Mouse (Mus musculus) thymus, postnatal 10 days (tissue): Measurements from ENCODE around the gene Mrpl45.
"Not testable (repeated sequence)": the region's sequence is repeated elsewhere in the genome, so short reads cannot be mapped to it uniquely, and the experiment has no call there.

Experiments used
- DNase-seq, 2 experiments: peaks; one replicate each; pipeline ENCODE4 v3.0.0; 2021; ENCODE audit warnings: low spot score in 2 of 2

Mrpl45 gene

DNA sequence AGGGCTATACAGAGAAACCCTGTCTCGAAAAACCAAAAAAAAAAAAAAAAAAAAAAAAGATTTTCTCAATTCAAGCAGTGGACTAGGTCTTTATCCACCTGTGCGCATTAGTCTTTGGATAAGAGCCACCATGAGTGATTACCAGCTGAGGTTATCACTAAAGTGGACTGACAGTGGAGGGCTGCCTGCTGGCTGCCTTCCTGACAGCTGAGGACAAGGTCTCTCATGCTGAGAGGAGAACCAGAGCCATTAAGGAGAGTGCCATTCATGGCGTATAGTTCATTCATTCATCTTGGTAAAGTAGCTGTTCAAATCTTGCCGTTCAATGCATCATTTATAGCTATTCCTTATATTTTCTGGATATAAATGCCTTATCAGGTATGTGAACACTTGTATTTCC is 19.0 kb upstream of the Mrpl45 start:
- no peak for DNase-seq

DNA sequence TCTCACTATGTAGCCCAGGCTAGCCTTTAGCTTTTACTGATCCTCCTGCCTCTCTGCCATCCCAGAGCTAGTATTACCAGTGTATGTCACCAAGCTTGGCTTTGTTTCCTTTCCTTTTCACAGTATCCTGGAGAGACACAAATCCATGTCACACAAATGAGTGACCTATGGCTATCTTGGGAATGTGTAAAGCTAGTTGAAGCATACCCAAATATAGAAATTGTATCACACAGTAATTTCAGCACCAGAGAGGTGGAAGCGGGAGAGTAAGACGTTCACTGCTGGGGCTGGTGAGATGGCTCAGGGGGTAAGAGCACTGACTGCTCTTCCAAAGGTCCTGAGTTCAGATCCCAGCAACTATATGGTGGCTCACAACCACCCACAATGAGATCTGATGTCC is 15.6 kb upstream of the Mrpl45 start:
- no peak for DNase-seq

DNA sequence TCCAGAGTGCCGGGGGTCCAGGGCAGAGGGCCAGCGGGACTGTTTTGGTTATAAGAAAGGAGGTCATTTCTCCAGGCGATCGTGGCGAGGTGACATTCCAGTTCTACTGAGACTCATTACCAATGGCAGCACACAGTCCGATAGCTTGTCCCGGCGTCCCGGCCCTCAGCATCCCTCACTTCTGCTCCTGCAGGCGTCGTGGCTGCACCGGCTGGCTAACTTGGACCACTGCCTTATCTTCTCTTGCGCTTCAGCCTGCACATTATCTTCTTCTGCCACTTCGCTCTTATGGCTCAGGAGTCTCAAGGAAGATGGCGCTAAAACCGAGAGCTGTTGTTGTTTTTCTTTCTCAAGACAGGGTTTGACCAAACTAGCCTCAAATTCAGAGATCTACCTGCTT is 14.1 kb upstream of the Mrpl45 start:
- no peak for DNase-seq

DNA sequence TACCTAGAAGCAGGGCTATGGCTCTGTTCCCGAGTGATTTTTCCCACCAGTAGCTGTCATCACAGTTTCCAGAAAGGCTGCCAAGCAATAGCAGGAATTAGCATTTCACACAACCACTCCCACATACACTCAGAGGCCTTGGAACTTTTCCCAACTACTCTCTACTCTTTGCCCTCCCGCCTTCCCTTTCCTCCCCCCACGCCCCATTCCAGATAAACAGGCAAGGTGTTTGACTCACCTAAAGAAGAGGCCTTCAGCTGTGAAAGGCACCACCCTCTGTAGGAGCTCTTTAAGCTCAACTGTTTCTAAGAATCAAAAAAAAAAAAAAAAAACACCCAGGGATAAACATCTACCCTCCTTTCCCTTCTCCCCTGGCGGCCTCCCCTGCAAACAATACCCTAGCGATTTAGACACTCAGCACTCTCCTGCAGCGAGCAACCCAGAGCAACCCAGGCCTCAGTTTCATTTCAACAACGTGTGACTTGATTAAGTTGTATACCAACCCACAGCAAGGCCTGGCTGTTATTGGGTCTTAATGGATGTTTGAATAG is 13.2 kb upstream of the Mrpl45 start:
- DNase-seq = no peak

DNA sequence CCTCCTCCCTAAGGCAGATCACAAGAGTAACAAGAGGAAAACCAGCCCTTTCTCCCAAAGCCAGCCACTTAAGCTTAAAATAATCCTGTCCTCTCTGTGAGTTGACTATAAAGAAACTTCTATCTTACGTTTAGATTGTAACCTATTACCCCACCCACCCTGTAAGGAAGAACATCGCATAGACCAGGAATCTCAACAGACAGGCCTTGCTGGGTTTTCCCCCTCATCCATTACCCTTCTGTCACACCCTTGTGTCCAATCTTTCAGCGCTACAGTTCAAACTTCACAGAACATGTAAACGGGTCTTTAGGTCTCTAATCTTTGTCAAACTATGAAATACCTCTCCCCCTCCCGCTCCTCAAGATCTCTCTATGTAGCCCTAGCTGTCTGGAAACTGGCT is 10.9 kb upstream of the Mrpl45 start:
- DNase-seq = no peak

DNA sequence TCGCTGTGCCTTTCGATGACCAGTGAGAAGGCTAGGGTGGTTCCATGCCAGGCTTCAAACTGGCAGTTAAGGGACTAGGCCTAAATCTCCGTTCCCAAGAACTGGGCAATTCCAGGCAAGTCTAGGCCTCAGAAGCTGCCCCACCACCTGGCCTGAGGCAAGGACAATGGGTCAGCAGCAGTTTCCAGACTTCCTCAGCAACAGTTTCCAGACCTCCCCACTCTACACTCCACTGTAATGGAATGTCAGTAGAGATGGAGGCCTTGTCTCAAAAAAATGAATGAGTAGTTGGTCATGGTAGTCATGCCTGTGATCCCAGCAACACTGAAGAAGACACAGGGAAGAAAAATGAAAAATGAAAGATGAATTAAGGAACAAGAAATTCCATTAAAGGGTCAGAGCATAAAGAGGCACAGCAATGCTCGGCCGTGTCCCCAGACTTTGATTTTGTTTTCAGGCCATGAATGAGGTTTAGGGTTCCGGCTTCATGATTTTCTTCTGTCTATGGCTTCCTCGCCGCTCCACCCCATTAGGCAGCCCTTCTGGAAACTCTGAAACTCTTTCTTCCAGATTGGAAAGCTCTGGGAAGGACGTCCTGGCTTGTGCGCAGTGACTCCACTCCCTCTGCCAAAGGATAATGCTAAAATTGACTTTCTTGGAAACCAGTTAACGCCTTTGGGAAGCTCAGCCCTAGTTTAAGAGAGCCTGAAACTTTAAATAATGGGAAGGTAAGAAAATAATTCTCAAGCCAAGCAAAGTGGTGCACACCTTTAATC is 8.0 kb upstream of the Mrpl45 start:
- DNase-seq = no peak

DNA sequence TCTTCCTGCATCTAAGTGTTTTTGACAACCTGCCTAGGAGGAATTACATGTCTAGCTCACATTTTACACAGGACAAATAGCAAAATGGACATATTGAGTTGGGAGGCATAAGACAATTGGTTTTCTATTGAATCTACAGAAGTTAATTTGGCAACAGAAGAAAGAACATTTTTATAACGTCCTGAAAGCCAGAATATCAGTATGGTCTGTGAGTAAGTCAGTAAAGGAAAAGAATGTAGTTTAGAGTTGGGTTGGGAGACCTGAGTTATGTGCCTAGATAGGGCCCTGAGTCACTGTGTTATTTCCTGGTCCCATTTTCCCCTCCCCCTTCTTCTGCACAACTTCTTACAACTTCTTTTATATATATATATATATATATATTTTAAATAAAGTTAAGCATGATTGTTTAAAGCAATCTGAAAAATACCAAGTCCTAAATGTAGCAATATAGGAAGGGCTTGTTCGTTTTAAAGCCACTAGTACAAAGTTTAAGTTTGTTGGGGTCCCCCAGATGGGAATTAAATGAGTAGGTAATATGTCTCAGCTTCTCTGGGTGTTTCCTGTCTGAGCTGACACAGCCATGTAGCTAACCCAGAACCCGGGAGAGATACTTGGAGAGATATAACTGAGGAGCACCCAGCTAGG is 6.6 kb upstream of the Mrpl45 start:
- no peak for DNase-seq

DNA sequence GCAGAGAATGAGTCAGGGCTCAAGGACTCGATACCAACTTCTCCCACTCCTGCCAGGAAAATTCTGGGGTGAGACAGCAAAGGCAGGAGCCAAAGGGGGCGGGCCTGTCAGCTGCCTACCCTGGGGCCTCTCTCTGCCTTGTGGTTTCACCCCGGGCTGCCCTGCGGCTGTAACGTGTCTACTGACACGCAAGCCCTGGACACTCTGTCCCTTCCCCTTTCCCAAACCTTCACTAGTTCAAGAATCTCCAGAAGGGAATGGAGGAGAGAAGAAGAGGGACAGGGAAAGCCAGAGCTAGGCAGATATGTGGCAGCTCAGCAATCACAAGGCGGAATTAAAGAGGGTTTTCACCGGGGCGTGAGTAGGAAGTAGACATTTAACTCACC is 6.1 kb upstream of the Mrpl45 start:
- no peak for DNase-seq

DNA sequence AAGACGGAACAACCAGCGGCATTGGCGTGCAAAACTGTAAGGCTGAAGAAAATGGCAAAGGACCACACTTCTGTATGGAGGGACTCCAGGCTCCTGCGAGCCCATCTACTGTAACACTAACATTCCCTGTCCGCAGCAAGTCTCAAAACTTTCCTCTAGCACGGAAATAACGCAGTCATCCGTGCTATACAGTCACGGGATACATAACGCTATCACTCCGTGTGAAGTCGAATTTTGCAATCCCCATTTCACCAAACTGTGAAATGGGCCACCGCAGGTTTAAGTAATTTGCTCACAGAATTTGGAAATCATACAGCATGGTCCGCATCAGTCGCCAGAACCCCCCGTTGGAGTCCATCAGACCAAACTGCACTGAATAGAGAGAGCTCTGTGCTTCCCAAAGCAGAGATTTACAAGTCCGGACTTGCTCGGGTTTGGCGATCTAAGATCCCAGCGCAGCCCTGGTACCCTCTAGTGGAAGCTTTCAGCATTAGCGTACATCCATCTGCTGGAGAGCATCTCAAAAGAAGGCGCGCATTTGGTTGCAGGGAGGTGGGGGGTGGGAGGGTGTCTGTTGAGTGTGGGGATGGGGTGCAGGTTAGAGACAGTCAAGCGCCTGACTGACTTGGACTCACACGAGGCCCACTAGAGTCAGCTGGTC is 5.5 kb upstream of the Mrpl45 start:
- DNase-seq = peak; percentile 40 to 62

DNA sequence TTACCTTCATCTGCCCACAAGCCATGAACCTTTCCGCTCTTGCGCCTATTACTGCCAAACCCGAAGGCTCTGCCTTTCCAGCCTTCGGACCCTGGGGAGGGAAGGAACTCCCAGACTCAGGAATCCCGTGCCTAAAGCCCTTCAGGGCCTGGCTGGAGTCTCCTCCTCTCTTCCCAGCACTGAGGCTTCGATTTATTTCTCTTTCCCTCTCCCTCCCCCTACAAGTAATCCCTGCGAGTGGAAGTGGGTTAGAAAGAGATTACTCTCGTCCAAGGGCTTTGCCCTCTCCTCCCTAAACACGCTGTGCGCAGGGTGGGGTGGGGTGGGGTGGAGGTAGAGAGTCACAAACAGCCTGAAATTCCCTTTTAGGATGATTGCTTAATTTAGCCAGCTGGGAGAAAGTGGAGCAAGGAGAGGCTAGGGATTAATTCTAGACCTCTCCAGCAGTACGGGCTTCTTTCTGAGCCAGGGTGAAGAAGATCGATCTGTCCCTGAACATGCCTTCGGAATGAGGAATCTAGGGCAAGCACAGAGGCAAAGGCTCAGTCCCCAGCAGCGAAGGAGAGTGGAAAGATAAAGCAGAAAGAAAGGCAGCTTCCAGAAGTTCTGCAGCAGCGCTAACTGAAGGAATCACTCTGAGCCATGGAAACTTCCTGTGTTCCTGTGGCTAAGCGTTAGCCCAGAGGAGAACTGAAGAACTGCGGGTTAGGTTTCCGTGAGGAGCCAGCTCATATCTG is 4.5 kb upstream of the Mrpl45 start:
- DNase-seq = no peak

DNA sequence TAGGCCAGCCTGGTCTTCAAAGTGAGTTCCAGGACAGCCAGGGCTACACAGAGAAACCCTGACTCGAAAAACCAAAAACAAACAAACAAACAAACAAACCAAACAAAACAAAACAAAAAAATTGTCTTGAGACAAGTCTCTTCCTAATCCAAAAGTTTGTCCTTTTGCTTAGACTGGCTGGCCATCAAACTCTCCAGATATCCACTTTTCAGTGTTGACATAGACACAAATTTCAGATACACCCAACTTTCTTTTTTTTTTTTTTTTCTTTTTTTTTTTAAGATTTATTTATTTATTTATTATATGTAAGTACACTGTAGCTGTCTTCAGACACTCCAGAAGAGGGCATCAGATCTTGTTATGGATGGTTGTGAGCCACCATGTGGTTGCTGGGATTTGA is 2.6 kb upstream of the Mrpl45 start:
- DNase-seq = not testable (repeated sequence)

DNA sequence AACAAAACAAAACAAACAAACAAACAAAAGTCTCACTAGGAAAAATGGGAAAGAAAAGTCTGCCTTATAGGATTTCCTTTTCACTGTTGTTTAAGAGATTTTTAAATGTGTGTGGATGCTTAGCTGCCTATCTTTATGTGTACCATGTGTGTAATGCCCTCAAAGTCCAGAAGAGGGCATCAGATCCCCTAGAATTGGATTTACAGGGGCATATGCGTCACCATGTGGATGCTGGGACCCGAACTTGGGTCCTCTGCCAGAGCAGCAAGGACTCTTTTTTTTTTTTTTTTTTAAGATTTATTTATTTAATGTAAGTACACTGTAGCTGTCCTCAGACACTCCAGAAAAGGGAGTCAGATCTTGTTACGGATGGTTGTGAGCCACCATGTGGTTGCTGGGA is 1.4 kb upstream of the Mrpl45 start:
- no peak for DNase-seq

DNA sequence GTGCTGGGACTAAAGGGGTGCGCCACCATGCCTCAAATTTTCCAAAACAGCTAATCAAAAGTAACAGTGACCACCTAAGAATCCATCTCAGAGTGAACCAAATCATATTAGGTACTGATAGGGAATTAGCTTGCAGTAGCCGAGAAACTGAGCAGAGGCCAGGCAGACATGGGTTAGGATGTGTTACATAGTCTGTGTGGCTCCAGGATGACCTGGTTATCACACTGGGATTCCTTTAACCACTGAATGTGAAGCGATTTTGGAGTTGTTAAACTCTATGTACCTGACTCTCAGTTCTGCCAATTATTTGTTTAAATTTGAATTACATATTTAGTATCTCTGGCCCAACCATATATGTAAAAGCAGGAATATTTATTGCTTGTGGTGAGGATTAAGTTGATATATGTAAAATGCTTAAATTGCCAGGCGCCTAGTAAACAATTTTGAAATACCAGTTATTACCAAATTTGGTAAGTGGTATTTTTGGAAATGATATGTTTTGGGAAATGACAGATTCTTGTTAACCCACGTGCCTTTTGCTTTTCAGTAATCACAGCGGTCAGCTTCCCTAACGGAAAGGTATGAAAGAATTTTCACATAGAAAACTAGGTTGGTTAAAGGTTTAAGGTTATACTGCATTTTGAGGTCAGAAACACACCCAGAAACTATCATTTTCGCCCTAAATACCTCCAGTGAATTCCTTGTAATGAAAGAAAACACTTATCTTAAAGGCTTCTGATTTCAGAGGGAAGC is 589 bp upstream of the Mrpl45 start:
- no peak for DNase-seq

DNA sequence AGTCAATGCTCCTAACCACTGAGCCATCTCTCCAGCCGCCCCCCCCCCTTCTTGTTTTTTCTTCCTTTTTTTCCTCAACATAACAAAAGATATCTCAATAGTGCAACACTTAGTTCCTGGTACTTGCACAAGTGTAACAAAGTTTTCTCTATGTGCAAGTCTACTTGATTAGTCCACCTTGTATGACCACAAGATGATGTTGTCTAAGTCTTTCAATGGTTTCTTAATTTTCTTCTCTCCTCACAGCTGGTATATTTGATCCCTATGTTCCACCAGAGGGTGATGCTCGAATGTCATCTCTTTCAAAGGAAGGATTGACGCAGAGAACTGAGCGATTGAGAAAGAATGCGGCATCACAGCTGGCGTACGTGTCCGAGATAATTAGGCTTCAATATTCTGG is 5.7 kb downstream of the Mrpl45 start:
- no peak for DNase-seq

DNA sequence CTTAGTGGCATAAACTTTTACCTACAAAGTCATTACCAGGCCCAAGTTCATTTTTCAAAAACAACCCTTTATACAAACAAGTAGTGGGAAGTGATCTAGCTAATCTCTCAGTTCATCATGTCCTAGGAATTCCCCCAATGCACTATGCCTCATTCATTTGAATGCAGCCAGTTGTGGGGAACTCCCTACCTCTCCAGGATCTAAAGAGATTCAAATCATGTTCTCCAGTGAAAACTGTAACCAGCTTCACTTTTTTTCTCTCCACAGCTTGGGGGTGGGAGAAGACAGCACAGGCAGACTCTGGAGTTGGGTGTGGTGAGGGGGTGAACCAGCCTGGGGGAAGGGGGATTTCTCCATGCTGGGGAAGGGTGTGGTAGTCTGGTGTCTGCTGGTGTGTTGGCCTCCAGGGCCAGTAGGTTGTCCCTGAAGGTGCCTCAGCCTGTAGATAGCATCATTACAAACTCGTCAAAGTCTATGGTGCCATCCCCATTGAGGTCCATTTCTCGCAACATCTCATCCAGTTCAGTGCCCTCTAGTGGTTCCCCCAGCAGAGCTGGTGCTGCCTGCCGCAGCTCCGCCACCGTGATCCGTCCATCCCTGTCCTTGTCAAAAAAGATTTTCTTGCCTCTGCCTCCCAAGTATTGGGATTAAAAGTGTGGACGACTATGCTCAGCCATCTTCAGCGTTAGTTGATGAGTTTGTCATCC is 6.5 kb downstream of the Mrpl45 start:
- DNase-seq = not testable (repeated sequence)

DNA sequence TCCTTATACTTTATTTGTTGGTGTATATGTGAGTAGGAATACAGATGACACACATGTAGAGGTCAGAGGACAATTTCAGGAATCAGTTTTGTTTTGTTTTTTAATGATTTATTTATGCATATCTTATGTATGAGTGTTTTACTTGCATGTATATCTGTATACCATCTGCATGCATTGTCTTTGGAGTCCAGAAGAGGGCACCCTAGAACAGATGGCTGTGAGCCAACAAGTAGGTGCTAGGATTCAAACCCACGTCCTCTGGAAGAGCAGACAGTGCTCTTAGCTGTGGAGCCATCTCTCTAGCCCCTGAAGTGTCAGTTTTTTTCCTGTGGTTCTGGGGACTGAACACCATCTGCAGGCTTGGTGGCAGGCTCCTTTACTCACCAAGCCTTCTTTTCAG is 9.7 kb downstream of the Mrpl45 start:
- no peak for DNase-seq

DNA sequence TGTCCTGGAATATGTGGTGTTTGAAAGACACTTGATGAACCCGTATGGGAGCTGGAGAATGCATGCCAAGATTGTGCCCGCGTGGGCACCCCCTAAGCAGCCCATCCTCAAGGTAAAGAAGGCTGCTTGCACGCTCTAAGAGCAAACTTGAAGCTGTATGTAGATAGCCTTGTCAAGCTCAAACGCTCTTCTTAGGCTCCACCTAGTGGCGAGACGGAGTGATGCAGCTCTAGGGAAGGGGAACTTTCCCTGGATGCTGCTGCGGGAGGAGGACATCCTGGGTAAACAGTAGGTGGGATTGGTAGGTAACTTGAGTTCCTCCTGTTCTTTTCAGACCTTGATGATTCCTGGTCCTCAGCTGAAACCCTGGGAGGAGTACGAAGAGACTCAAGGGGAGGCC is 12.6 kb downstream of the Mrpl45 start:
- DNase-seq = peak in 1 of 2 experiments; percentile 47

DNA sequence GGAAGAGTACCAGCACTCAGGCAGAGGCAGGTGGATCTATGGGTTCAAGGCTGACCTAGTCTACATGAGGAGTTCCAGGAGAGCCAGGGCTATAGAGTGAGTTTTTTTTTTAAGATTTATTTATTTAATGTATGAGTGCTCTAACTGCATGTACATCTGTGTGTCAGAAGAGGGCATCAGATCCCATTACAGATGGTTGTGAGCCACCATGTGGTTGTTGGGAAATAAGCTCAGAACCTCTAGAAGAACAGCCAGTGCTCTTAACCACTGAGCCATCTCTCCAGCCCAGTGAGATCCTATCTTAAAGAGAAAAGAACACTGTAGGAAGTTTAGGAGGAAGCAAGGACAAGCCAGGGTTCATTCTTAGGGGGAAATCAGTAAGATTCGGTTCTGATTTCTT is 14.8 kb downstream of the Mrpl45 start:
- no peak for DNase-seq

DNA sequence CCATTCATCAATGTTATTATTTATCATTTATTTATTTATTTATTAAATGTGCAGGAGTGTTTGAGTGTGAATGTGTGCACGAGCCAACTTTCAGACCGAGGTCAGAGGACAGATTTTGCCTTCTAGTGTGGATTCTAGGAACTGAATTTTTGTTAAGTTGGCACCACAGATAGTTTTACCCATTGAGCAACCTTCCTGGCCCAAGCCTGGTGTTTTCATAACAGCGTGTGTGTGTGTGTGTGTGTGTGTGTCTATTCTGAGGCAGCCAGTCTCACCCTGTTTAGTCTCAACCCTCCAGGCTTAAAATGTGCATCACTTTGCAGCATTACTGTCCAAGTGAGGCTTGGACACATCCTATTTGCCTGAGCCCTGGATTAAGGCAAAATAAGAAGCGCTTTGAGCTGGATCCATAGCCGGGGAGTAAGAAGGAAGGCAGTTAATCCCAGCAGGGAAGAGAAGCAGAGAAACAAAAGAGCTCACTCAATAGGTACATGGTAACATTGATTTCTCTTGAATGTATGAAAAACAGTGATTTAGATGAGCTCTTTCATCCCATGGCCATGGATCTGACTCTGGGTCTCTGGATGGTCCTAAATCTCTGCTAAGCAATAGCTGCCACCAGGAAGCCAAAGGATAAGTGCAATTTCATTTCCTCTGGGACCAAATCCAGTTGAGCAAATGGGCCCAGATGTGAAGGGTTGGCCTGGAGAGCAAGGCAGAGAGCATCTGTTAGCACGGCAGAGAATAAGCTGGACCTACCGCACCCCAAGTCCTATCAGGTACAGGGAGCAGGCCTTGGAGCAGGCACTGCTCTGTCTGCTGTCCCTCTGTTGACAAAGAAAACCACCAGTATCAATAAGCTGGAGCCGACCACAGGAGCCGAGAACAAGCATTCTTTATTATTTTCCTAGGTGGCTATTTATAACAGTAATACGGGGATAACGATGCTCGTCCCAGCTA is 16.0 kb downstream of the Mrpl45 start:
- no peak for DNase-seq

DNA sequence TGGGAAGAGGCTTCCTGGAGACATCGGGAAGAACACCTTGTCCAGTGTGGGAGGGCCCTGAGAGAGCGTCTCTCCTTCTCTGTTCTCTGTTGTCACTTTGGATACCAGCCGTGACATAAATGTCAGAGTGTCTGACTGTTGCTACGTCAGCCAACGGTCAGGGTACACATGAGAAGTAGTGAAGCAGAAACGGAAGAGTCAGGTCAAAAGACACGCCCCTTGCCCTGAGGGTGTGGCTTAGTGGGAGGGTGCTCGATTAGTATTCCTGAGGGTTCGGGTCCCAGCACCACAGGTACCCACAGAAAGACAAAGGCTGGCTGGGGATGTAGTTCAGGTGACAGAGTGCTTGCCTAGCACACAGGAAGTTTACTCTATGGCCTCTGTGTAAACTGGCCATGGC is 17.5 kb downstream of the Mrpl45 start:
- no peak for DNase-seq
